ENCODE assay signal across 21 mouse cellular contexts in genomic region chr12:82854902-82855301, GRCm38 (mm10).
DNase-seq lines count a peak whose midpoint lies in the region; ATAC-seq and TF ChIP-seq lines count a peak whose summit lies in the region.
"Had no signal": no experiment of that assay in that cellular context is flagged by ENCODE, and none has a peak within 500 bp of the region (broad histone marks: within the 10 kb centered on the region; RNA-seq: fewer than 3 reads in every experiment).

No protein-coding gene starts in this region.

- H3K27ac ChIP-seq in midbrain, embryonic 11.5 days (ENCODE audit: low read depth, low read length): no peak overlapping the region
- no peak overlapping the region for H3K27ac ChIP-seq in midbrain, embryonic 10.5 days (replicated peaks)
- peak overlapping the region; percentile 12 for H3K27ac ChIP-seq in cortical plate, adult 2 months (ENCODE audit: insufficient read depth, low read length)
- no peak overlapping the region for H3K27ac ChIP-seq in cerebellum, adult 2 months (ENCODE audit: insufficient read depth, low read length)
- H3K27ac ChIP-seq: hindbrain, embryonic 10.5 days; hindbrain, postnatal 0 days; intestine, embryonic 15.5 days; liver, embryonic 15.5 days; stomach, embryonic 15.5 days had no signal

- peak; percentile 48; the same call in 1 of the 2 replicates for ATAC-seq in frontal cortex, adult (ENCODE audit: low TSS enrichment)
- ATAC-seq in midbrain, embryonic 11.5 days (ENCODE audit: low FRiP score): peak; percentile 19; the same call in 1 of the 2 replicates
- no peak for ATAC-seq in erythroid progenitor cell, adult 5-6 weeks (replicated peaks; ENCODE audit: low FRiP score, poor library complexity, severe bottlenecking)
- ATAC-seq: hindbrain, postnatal 0 days; intestine, embryonic 15.5 days had no signal

- WGBS in midbrain, embryonic 11.5 days: 86% methylated on average over 5 of the region's 5 CpGs
- 86% methylated on average over 5 of the region's 5 CpGs for WGBS in midbrain, embryonic 10.5 days
- WGBS in cerebellum, adult 2 months: 67% methylated on average over 5 of the region's 5 CpGs

- H3K27me3 ChIP-seq in midbrain, embryonic 11.5 days (ENCODE audit: control insufficient read depth, insufficient read depth, low read length): no peaks in the 10 kb centered on the region
- H3K27me3 ChIP-seq in midbrain, embryonic 10.5 days (ENCODE audit: low read depth, poor library complexity, severe bottlenecking): no peaks in the 10 kb centered on the region
- H3K27me3 ChIP-seq in cerebellum, adult 2 months (ENCODE audit: control insufficient read depth, insufficient read depth, low read length): no peaks in the 10 kb centered on the region
- H3K27me3 ChIP-seq: intestine, embryonic 15.5 days; liver, embryonic 15.5 days; stomach, embryonic 15.5 days had no signal

- no peak for TF ChIP-seq POLR2A in cortical plate, adult 2 months (IDR thresholded peaks at IDR 0.05; ENCODE audit: extremely low read depth, insufficient read depth, low read length)
- TF ChIP-seq POLR2A in cerebellum, adult 2 months (IDR thresholded peaks at IDR 0.05; ENCODE audit: borderline replicate concordance, insufficient read depth, low read length): no peak

- no peaks in the 10 kb centered on the region for H3K9me3 ChIP-seq in midbrain, embryonic 11.5 days (ENCODE audit: control insufficient read depth, low read length)
- H3K9me3 ChIP-seq in midbrain, embryonic 10.5 days (replicated peaks): peaks cover 9% of the 10 kb centered on the region; the same call in 1 of the 2 replicates
- H3K9me3 ChIP-seq: intestine, embryonic 15.5 days; liver, embryonic 15.5 days; stomach, embryonic 15.5 days had no signal

- H3K9ac ChIP-seq in midbrain, embryonic 11.5 days (ENCODE audit: low read length): no peak overlapping the region
- H3K9ac ChIP-seq: intestine, embryonic 15.5 days; liver, embryonic 15.5 days; lung, embryonic 14.5 days; stomach, embryonic 15.5 days had no signal

- no peaks in the 10 kb centered on the region for H3K36me3 ChIP-seq in midbrain, embryonic 11.5 days (ENCODE audit: control insufficient read depth, insufficient read depth, low read length)
- H3K36me3 ChIP-seq in midbrain, embryonic 10.5 days: no peaks in the 10 kb centered on the region
- H3K36me3 ChIP-seq: hindbrain, embryonic 10.5 days; intestine, embryonic 15.5 days; liver, embryonic 15.5 days; stomach, embryonic 15.5 days had no signal

- H3K4me1 ChIP-seq in midbrain, embryonic 11.5 days (ENCODE audit: control insufficient read depth, insufficient read depth, low read length): no peaks in the 10 kb centered on the region
- no peaks in the 10 kb centered on the region for H3K4me1 ChIP-seq in midbrain, embryonic 10.5 days
- H3K4me1 ChIP-seq in cortical plate, adult 2 months (ENCODE audit: control insufficient read depth, insufficient read depth, low read length): peaks cover 1% of the 10 kb centered on the region; the same call in 1 of the 2 replicates
- H3K4me1 ChIP-seq in cerebellum, adult 2 months (ENCODE audit: control insufficient read depth, insufficient read depth, low read length): no peaks in the 10 kb centered on the region
- H3K4me1 ChIP-seq: hindbrain, embryonic 10.5 days; intestine, embryonic 15.5 days; liver, embryonic 15.5 days; stomach, embryonic 15.5 days had no signal

- TF ChIP-seq CTCF in cortical plate, adult 2 months (IDR thresholded peaks at IDR 0.05; ENCODE audit: extremely low read depth, insufficient read depth, low read length): no peak
- TF ChIP-seq CTCF in cerebellum, adult 2 months (IDR thresholded peaks at IDR 0.05; ENCODE audit: borderline replicate concordance, insufficient read depth, low read depth, low read length): no peak

- DNase-seq in frontal cortex, postnatal 14 days (ENCODE audit: low spot score in 2 of 2): no peak
- DNase-seq in midbrain, embryonic 11.5 days (ENCODE audit: low spot score, missing footprints): no peak
- DNase-seq in midbrain, embryonic 10.5 days (ENCODE audit: low spot score): no peak
- no peak for DNase-seq in cerebellum, adult 2 months
- DNase-seq: cerebellum, postnatal 10 days; gastrocnemius, postnatal 10 days; heart, postnatal 14 days; liver; lung, embryonic 14.5 days; lung, postnatal 14 days; right cerebral cortex, postnatal 25 days; thymus, postnatal 14 days had no signal

- H3K4me3 ChIP-seq in midbrain, embryonic 11.5 days (ENCODE audit: low read depth, low read length): no peak overlapping the region
- H3K4me3 ChIP-seq in midbrain, embryonic 10.5 days: no peak overlapping the region
- no peak overlapping the region for H3K4me3 ChIP-seq in cortical plate, adult 2 months (ENCODE audit: insufficient read depth, low read length)
- H3K4me3 ChIP-seq in cerebellum, adult 2 months (replicated peaks; ENCODE audit: insufficient read depth, low read depth, low read length): no peak overlapping the region
- H3K4me3 ChIP-seq: erythroblast, embryonic 14.5 days; hindbrain, embryonic 10.5 days; intestine, embryonic 15.5 days; liver, embryonic 15.5 days; stomach, embryonic 15.5 days had no signal

- H3K4me2 ChIP-seq in midbrain, embryonic 11.5 days: no peak overlapping the region
- H3K4me2 ChIP-seq: intestine, embryonic 15.5 days; liver, embryonic 15.5 days; lung, embryonic 14.5 days; stomach, embryonic 15.5 days had no signal
